Comparison of ENCODE assay signal across 18 mouse cellular contexts in the genomic region with DNA sequence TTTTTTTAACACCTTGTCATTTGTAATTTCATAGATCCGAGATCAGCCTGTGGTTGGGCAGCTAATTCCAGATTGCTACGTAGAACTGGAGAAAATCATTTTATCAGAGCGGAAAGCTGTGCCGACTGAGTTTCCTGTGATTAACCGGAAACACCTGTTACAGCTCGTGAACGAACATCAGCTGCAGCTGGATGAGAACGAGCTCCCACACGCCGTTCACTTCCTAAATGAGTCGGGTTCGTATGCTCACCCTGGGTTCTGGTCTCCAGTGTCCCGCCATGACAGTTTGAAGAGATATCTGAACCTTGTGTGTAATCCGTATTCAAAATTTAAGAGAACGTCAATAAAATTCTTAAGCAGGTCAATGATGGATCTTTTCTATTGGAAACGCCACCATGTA.
A peak's percentile ranks its signal among the peaks of the same experiment; 100 is the strongest.
DNase-seq lines count a peak whose midpoint lies in the region; ATAC-seq and TF ChIP-seq lines count a peak whose summit lies in the region.
"Had no signal": no experiment of that assay in that cellular context is flagged by ENCODE, and none has a peak within 500 bp of the region (broad histone marks: within the 10 kb centered on the region; RNA-seq: fewer than 3 reads in every experiment).

No protein-coding gene starts in this region.

- no peaks in the 10 kb centered on the region for H3K36me3 ChIP-seq in limb, embryonic 14.5 days (ENCODE audit: control insufficient read depth, insufficient read depth, low read length)
- H3K36me3 ChIP-seq: embryonic facial prominence, embryonic 12.5 days; forebrain, embryonic 15.5 days; heart, embryonic 10.5 days; hindbrain, embryonic 13.5 days had no signal

- DNase-seq in heart, adult 8-10 months (ENCODE audit: low spot score), result peak; percentile 2
- no peak for DNase-seq in heart, adult 9 months (ENCODE audit: low spot score in 2 of 2)
- peak; percentile 42 for DNase-seq in forelimb bud, embryonic 11.5 days (ENCODE audit: low read depth, low spot score)
- peak; percentile 17 for DNase-seq in limb, embryonic 14.5 days (ENCODE audit: low spot score)
- no peak for DNase-seq in lung, postnatal 14 days
- no peak for DNase-seq in cerebellum, postnatal 25 days
- no peak for DNase-seq in cerebellum, adult 8-10 months
- DNase-seq: adrenal gland, adult 8-10 months; adrenal gland, postnatal 36 days; cerebellum, adult 2 months; cerebellum, postnatal 14 days; gastrocnemius, postnatal 10 days; kidney, adult 11 months had no signal

- H3K9me3 ChIP-seq in limb, embryonic 14.5 days (ENCODE audit: control insufficient read depth, low read length), result no peaks in the 10 kb centered on the region
- H3K9me3 ChIP-seq: embryonic facial prominence, embryonic 12.5 days; forebrain, embryonic 15.5 days; heart, embryonic 10.5 days; hindbrain, embryonic 13.5 days had no signal

- 30% methylated on average over 16 of the region's 16 CpGs for WGBS in limb, embryonic 14.5 days

- H3K4me2 ChIP-seq in limb, embryonic 14.5 days (replicated peaks; ENCODE audit: low read depth, low read length, severe bottlenecking), result no peak overlapping the region
- H3K4me2 ChIP-seq: embryonic facial prominence, embryonic 12.5 days; forebrain, embryonic 15.5 days; hindbrain, embryonic 13.5 days had no signal

- H3K27me3 ChIP-seq in limb, embryonic 14.5 days (ENCODE audit: control insufficient read depth, insufficient read depth, low read length), result no peaks in the 10 kb centered on the region
- H3K27me3 ChIP-seq: embryonic facial prominence, embryonic 12.5 days; forebrain, embryonic 15.5 days; hindbrain, embryonic 13.5 days had no signal

- TF ChIP-seq POLR2A in limb, embryonic 14.5 days (IDR thresholded peaks at IDR 0.05; ENCODE audit: borderline replicate concordance, extremely low read depth, insufficient read depth, insufficient read length), result no peak

- no peaks in the 10 kb centered on the region for H3K4me1 ChIP-seq in limb, embryonic 14.5 days (ENCODE audit: control insufficient read depth, insufficient read depth, low read length)
- H3K4me1 ChIP-seq: forebrain, embryonic 15.5 days; heart, embryonic 10.5 days had no signal

- H3K9ac ChIP-seq in limb, embryonic 14.5 days (ENCODE audit: low read depth, low read length, severe bottlenecking), result no peak overlapping the region
- H3K9ac ChIP-seq: embryonic facial prominence, embryonic 12.5 days; forebrain, embryonic 15.5 days; hindbrain, embryonic 13.5 days had no signal

- H3K4me3 ChIP-seq in limb, embryonic 14.5 days (replicated peaks; ENCODE audit: low read length), result no peak overlapping the region
- H3K4me3 ChIP-seq: embryonic facial prominence, embryonic 12.5 days; forebrain, embryonic 15.5 days; heart, embryonic 10.5 days; hindbrain, embryonic 13.5 days had no signal

- H3K27ac ChIP-seq in limb, embryonic 14.5 days (replicated peaks; ENCODE audit: low read depth, low read length), result no peak overlapping the region
- H3K27ac ChIP-seq: embryonic facial prominence, embryonic 12.5 days; forebrain, embryonic 15.5 days; heart, embryonic 10.5 days; hindbrain, embryonic 13.5 days; hindbrain, postnatal 0 days had no signal

- no peak for ATAC-seq in limb, embryonic 14.5 days (ENCODE audit: low FRiP score, low read depth)
- ATAC-seq: forebrain, embryonic 15.5 days; hindbrain, postnatal 0 days had no signal

Comparison
In these comparisons a context has a peak if more than half of its experiments do, and no peak if none do; other contexts are left out.
1. DNase-seq: peak in heart, adult 8-10 months (single experiment), forelimb bud, embryonic 11.5 days (single experiment) and limb, embryonic 14.5 days (single experiment); none in heart, adult 9 months (0 of 2), lung, postnatal 14 days (single experiment), cerebellum, postnatal 25 days (0 of 2) and cerebellum, adult 8-10 months (single experiment).